Mouse (Mus musculus) thymus, adult 2 months (tissue): ENCODE measurements around the gene Trmt1. TPM values are rescaled to one million over a fixed set of nuclear protein-coding genes. Genes with fewer than 3 reads are reported as not detected.

Experiments
- DNase-seq: peaks from one replicate; pipeline ENCODE4 v3.0.0; 2021
- H3K27ac ChIP-seq: fragments of 200-500 bp; 2 replicates; pipeline ENCODE4 v1.5.1; 2012; ENCODE audit warnings: low read length, control low read depth; ENCODE audit not compliant: control insufficient read depth, insufficient read depth
- H3K27me3 ChIP-seq: fragments of 200-500 bp; 2 replicates; pipeline ENCODE4 v1.6.1; 2012; ENCODE audit warnings: mild to moderate bottlenecking, low read length, moderate library complexity, mixed read lengths; ENCODE audit not compliant: control insufficient read depth, insufficient read depth
- H3K36me3 ChIP-seq: fragments of 200-500 bp; 2 replicates; pipeline ENCODE4 v1.6.1; 2012; ENCODE audit warnings: mild to moderate bottlenecking, low read length, moderate library complexity; ENCODE audit not compliant: control insufficient read depth, insufficient read depth
- H3K4me1 ChIP-seq: fragments of 200-500 bp; replicated peaks from 2 replicates; pipeline ENCODE4 v1.6.1; 2012; ENCODE audit warnings: low read length; ENCODE audit not compliant: control insufficient read depth, insufficient read depth
- H3K4me3 ChIP-seq: fragments of 200-500 bp; 2 replicates; pipeline ENCODE4 v1.5.1; 2012; ENCODE audit warnings: mild to moderate bottlenecking, low read length, control low read depth, moderate library complexity; ENCODE audit not compliant: control insufficient read depth, insufficient read depth
- CTCF ChIP-seq: fragments of 200-500 bp; IDR thresholded peaks from 2 replicates; pipeline ENCODE4 v1.5.1; 2012; ENCODE audit warnings: mild to moderate bottlenecking, control low read depth, low read length, moderate library complexity, borderline replicate concordance; ENCODE audit not compliant: control insufficient read depth, poor library complexity, insufficient read depth; ENCODE audit errors: extremely low read depth
- POLR2A ChIP-seq: fragments of 200-500 bp; IDR thresholded peaks from 2 replicates; pipeline ENCODE4 v1.6.1; 2012; ENCODE audit warnings: mild to moderate bottlenecking, low read length, control low read depth, moderate library complexity; ENCODE audit not compliant: control insufficient read depth, poor library complexity, insufficient read depth; ENCODE audit errors: extremely low read depth
- WGBS: fragments of 180-500 bp; shearing (Covaris S2); methylation state at CpG from one replicate; pipeline ENCODE4 v1.1.7; 2018; 5-methylcytosine and 5-hydroxymethylcytosine counted together
- polyA plus RNA-seq: library from polyadenylated mRNA; depleted of rRNA; stranded (reverse); fragments of >200 nt; gene quantifications from 2 replicates; pipeline ENCODE4 v1.2.3, GENCODE M21; 2012; rRNA removed

The Trmt1 gene
- polyA plus RNA-seq: 169 and 181 TPM in 2 replicates

GRCm38 (mm10) chr8:84686191-84687002, at the start of gene Trmt1:
Trmt1 (plus strand) TSS chr8:84686307.
- peak; percentile 44 for DNase-seq
- TF ChIP-seq CTCF: no peak
- no peak for TF ChIP-seq POLR2A
- H3K36me3 ChIP-seq: no peaks in the 10 kb centered on the region
- H3K4me1 ChIP-seq: peaks cover 16% of the 10 kb centered on the region
- 3% methylated on average over 20 of the region's 20 CpGs for WGBS
- H3K27ac ChIP-seq: peak within 1 kb of the TSS; percentile 35; the same call in 1 of the 2 replicates
- H3K4me3 ChIP-seq: peak within 1 kb of the TSS; percentile 52
- no peaks in the 10 kb centered on the region for H3K27me3 ChIP-seq

DNA sequence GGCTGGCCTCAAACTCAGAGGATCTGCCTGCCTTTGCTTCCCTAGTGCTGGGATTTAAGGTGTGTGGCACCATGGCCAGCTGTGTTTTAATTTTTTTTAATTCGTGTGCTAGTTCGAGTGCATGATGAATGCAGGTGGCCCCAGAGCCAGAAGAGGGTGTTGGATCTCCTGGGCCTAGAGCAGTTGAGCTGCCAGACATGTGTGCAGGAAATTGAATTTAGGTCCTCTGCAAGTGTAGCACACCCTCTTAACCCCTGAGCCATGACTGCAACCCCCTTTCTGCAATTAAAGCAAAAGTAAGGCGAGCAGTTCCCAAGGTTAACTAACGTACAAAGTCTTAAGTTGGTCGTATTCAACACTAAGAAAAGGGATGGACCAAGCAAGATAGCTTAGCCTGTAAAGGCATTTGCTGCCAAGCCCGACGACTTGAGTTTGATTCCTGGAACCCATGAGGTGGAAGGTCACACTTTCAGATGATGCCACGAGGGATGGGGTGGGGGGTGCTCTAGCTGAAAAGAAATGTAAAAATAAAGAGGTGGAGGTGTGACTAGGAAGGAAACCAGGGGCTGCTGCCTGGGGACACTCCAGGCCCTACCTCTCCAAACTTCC, 48.1 kb upstream of the Trmt1 start:
- no peaks in the 10 kb centered on the region for H3K27me3 ChIP-seq
- no peak for TF ChIP-seq POLR2A
- TF ChIP-seq CTCF: no peak
- peak overlapping the region; percentile 75 for H3K4me3 ChIP-seq
- H3K36me3 ChIP-seq: no peaks in the 10 kb centered on the region
- peak overlapping the region; percentile 60 for H3K27ac ChIP-seq
- peak; percentile 40 for DNase-seq
- WGBS: 10% methylated on average over 8 of the region's 8 CpGs
- peaks cover 17% of the 10 kb centered on the region for H3K4me1 ChIP-seq

- no peak for TF ChIP-seq CTCF
- TF ChIP-seq POLR2A: no peak
- Histone ChIP-seq H3K27ac (peak overlapping the region; percentile 60; the same call in 1 of the 2 replicates), H3K36me3 (no peaks in the 10 kb centered on the region), H3K27me3 (no peaks in the 10 kb centered on the region), H3K4me1 (peaks cover 17% of the 10 kb centered on the region), H3K4me3 (peak overlapping the region; percentile 75)
- WGBS: under 1% methylated on average over 50 of the region's 52 CpGs
- DNase-seq: peak; percentile 43
These were observed 47.4 kb upstream of the Trmt1 start for GRCm38 (mm10) chr8:84638555-84639161.

- Histone ChIP-seq H3K4me3 (peak overlapping the region; percentile 75), H3K27ac (no peak overlapping the region; the same call in 1 of the 2 replicates), H3K36me3 (no peaks in the 10 kb centered on the region), H3K4me1 (peaks cover 17% of the 10 kb centered on the region), H3K27me3 (no peaks in the 10 kb centered on the region)
- TF ChIP-seq CTCF (peak; percentile 95), POLR2A (peak; percentile 91)
- under 1% methylated on average over 106 of the region's 106 CpGs for WGBS
- peak; percentile 91 for DNase-seq
These were observed 46.7 kb upstream of the Trmt1 start for GRCm38 (mm10) chr8:84639162-84640009.

- peaks cover 17% of the 10 kb centered on the region for H3K4me1 ChIP-seq
- DNase-seq: no peak
- H3K27ac ChIP-seq: no peak overlapping the region
- H3K27me3 ChIP-seq: no peaks in the 10 kb centered on the region
- WGBS: 43% methylated on average over 9 of the region's 9 CpGs
- no peak overlapping the region; the same call in 1 of the 2 replicates for H3K4me3 ChIP-seq
- TF ChIP-seq POLR2A: no peak
- no peak for TF ChIP-seq CTCF
- H3K36me3 ChIP-seq: no peaks in the 10 kb centered on the region
These were observed 46.0 kb upstream of the Trmt1 start for GRCm38 (mm10) chr8:84640010-84640588.
